26 mouse cellular contexts compared by ENCODE assay signal in genomic region chr11:76257386-76257785, GRCm38 (mm10). TPM values are rescaled to one million over a fixed set of nuclear protein-coding genes. Genes with fewer than 3 reads are reported as not detected.
"Had no signal": no experiment of that assay in that cellular context is flagged by ENCODE, and none has a peak within 500 bp of the region (broad histone marks: within the 10 kb centered on the region; RNA-seq: fewer than 3 reads in every experiment).

No protein-coding gene starts in this region.

- H3K4me1 ChIP-seq: liver, embryonic 15.5 days; lung, embryonic 15.5 days had no signal

- DNase-seq: liver, postnatal 0 days; lung, adult 2 months; lung, postnatal 14 days; lung, postnatal 36 days; retina, postnatal 1 day; right cerebral cortex, adult 18-20 months; right cerebral cortex, postnatal 25 days; right cerebral cortex, postnatal 4 days; spleen, adult 18-20 months; thymus, adult 18-20 months; thymus, postnatal 14 days; thymus, postnatal 36 days had no signal

- H3K4me2 ChIP-seq: liver, embryonic 15.5 days; lung, embryonic 15.5 days; midbrain, embryonic 11.5 days; midbrain, embryonic 13.5 days; midbrain, embryonic 15.5 days; neural tube, embryonic 13.5 days; neural tube, embryonic 15.5 days had no signal

- ATAC-seq: liver, postnatal 0 days; lung, postnatal 0 days; midbrain, embryonic 13.5 days; midbrain, embryonic 15.5 days had no signal

- H3K36me3 ChIP-seq: liver, embryonic 15.5 days; lung, embryonic 15.5 days; midbrain, embryonic 15.5 days had no signal

- H3K27me3 ChIP-seq: liver, embryonic 15.5 days; lung, embryonic 15.5 days; midbrain, embryonic 13.5 days; midbrain, embryonic 15.5 days; neural tube, embryonic 13.5 days; neural tube, embryonic 15.5 days had no signal

- H3K4me3 ChIP-seq: liver, embryonic 15.5 days; lung, embryonic 15.5 days; midbrain, embryonic 13.5 days; midbrain, embryonic 15.5 days; neural tube, embryonic 13.5 days; neural tube, embryonic 15.5 days had no signal

- H3K27ac ChIP-seq: liver, embryonic 15.5 days; lung, embryonic 15.5 days; macrophage; midbrain, embryonic 13.5 days; midbrain, embryonic 15.5 days; neural tube, embryonic 13.5 days; neural tube, embryonic 15.5 days had no signal

- H3K9ac ChIP-seq: liver, embryonic 15.5 days; liver, postnatal 0 days; lung, embryonic 15.5 days; midbrain, embryonic 13.5 days; midbrain, embryonic 15.5 days; neural tube, embryonic 13.5 days; neural tube, embryonic 15.5 days had no signal

- H3K9me3 ChIP-seq: liver, embryonic 15.5 days; lung, embryonic 15.5 days; midbrain, embryonic 13.5 days; midbrain, embryonic 15.5 days; neural tube, embryonic 13.5 days; neural tube, embryonic 15.5 days had no signal

RNA-seq across cellular contexts. Expression of gene Dbil5, which starts 40.0 kb away (rescaled TPM):
- total RNA-seq: megakaryocyte progenitor cell, adult 5-6 weeks; megakaryocyte-erythroid progenitor cell, adult 5-6 weeks had no signal
- polyA plus RNA-seq: macrophage; neural tube, embryonic 11.5 days; small intestine, adult 2 months; thymus, postnatal 0 days had no signal
